Mouse (Mus musculus): ENCODE measurements at regions not wholly inside any gene's neighbourhood (a gene's known extent, or its start where the extent isn't known, plus 50 kb on each side); places are given as distances from the start of the nearest gene placed in this dataset.

GRCm38 (mm10) chr6:94999002-94999401, 118.0 kb upstream of the Kbtbd8 start:
- Histone ChIP-seq H3ac (ENCODE audit: control insufficient read depth, insufficient read length, low read depth) (no peak overlapping the region), H3K79me3 (ENCODE audit: low read depth) (no peaks in the 10 kb centered on the region), H3K27me3 (ENCODE audit: control insufficient read depth, insufficient read depth, insufficient read length) (no peaks in the 10 kb centered on the region), H3K4me3 (ENCODE audit: insufficient read depth, poor library complexity, severe bottlenecking) (no peak overlapping the region), H3K79me2 (ENCODE audit: control insufficient read depth, insufficient read depth) (no peaks in the 10 kb centered on the region), H3K36me3 (ENCODE audit: control insufficient read depth, insufficient read depth) (no peaks in the 10 kb centered on the region)
- no peak for TF ChIP-seq MYOG (IDR thresholded peaks at IDR 0.05; ENCODE audit: control insufficient read depth, extremely low read depth, insufficient read length)
- peak; percentile 5 for TF ChIP-seq USF1 (IDR thresholded peaks at IDR 0.05; ENCODE audit: low read depth)
- no peak for TF ChIP-seq MAX (IDR thresholded peaks at IDR 0.05)

GRCm38 (mm10) chr6:94998371-94998770, 118.7 kb upstream of the Kbtbd8 start:
- no peaks in the 10 kb centered on the region for H3K79me2 ChIP-seq (ENCODE audit: control insufficient read depth, insufficient read depth)
- H3ac ChIP-seq (ENCODE audit: control insufficient read depth, insufficient read length, low read depth), result no peak overlapping the region
- no peak for TF ChIP-seq FOSL1 (IDR thresholded peaks at IDR 0.05; ENCODE audit: insufficient read depth, low read length, poor library complexity, severe bottlenecking)
- TF ChIP-seq CEBPB (IDR thresholded peaks at IDR 0.05; ENCODE audit: low read depth), result no peak
- no peak for TF ChIP-seq MAX (IDR thresholded peaks at IDR 0.05)
- no peak for TF ChIP-seq USF1 (IDR thresholded peaks at IDR 0.05; ENCODE audit: low read depth)
- TF ChIP-seq MYOG (IDR thresholded peaks at IDR 0.05; ENCODE audit: control insufficient read depth, extremely low read depth, insufficient read length), result no peak
- TF ChIP-seq MYOD1 (IDR thresholded peaks at IDR 0.05; ENCODE audit: control insufficient read depth, insufficient read length, low read depth), result no peak
- no peak for TF ChIP-seq CTCF (IDR thresholded peaks at IDR 0.05; ENCODE audit: control insufficient read depth, insufficient read depth, insufficient read length)
- no peaks in the 10 kb centered on the region for H3K27me3 ChIP-seq (ENCODE audit: control insufficient read depth, insufficient read depth, insufficient read length)
- H3K4me3 ChIP-seq (ENCODE audit: insufficient read depth, poor library complexity, severe bottlenecking), result no peak overlapping the region
- H3K36me3 ChIP-seq (ENCODE audit: control insufficient read depth, insufficient read depth), result no peaks in the 10 kb centered on the region
- no peaks in the 10 kb centered on the region for H3K79me3 ChIP-seq (ENCODE audit: low read depth)

DNA sequence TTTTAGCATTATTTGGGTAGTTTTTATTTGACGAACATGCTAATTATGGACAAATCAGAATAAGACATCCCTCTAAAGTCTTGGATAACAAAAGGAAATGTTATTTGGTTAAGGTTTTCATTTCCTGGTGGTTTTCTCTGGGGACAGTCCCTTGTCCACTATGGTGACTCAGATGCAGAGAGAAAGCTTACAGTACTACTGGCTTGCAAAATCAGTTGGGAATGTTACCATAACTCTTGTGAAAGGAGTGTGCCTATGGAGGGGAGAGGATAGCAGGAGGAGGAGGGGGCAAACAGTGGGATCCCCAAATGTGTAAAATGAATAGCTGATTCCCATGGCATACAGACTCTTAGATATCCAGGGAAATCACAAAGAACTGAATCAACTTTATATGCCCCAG, 122.7 kb upstream of the Kbtbd8 start:
- no peaks in the 10 kb centered on the region for H3K79me2 ChIP-seq (ENCODE audit: control insufficient read depth, insufficient read depth)
- TF ChIP-seq CTCF (IDR thresholded peaks at IDR 0.05; ENCODE audit: control insufficient read depth, insufficient read depth, insufficient read length) (no peak), MYOD1 (IDR thresholded peaks at IDR 0.05; ENCODE audit: control insufficient read depth, insufficient read length, low read depth) (no peak), MAX (IDR thresholded peaks at IDR 0.05) (no peak)
- H3K4me3 ChIP-seq (ENCODE audit: insufficient read depth, poor library complexity, severe bottlenecking), result no peak overlapping the region
- H3K27me3 ChIP-seq (ENCODE audit: control insufficient read depth, insufficient read depth, insufficient read length), result no peaks in the 10 kb centered on the region
- H3ac ChIP-seq (ENCODE audit: control insufficient read depth, insufficient read length, low read depth), result no peak overlapping the region
- H3K36me3 ChIP-seq (ENCODE audit: control insufficient read depth, insufficient read depth), result no peaks in the 10 kb centered on the region
- H3K79me3 ChIP-seq (ENCODE audit: low read depth), result no peaks in the 10 kb centered on the region

DNA sequence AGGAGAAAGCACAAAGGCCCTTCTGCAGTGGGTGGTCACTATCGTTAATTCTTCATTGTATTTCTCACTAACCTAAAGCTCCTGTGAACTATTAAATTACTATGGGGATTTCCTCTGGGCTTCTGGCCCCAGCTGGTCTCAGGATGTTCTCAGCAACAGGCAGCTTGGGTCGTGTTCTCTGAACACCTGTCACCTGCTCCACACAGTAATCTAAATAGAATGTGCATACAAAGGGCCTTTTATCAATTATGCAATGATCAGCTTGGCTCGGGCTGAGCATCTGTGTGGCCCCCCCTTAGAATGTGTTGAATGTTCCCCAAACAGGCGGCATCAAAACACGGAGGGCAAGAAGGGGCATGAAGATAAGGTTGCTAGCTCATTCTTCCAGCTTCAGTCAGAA, 129.6 kb upstream of the Kbtbd8 start:
- Histone ChIP-seq H3K79me3 (ENCODE audit: low read depth) (no peaks in the 10 kb centered on the region), H3K79me2 (ENCODE audit: control insufficient read depth, insufficient read depth) (no peaks in the 10 kb centered on the region), H3K4me3 (ENCODE audit: insufficient read depth, poor library complexity, severe bottlenecking) (no peak overlapping the region), H3K36me3 (ENCODE audit: control insufficient read depth, insufficient read depth) (no peaks in the 10 kb centered on the region), H3K27me3 (ENCODE audit: control insufficient read depth, insufficient read depth, insufficient read length) (peaks cover 4% of the 10 kb centered on the region), H3ac (ENCODE audit: control insufficient read depth, insufficient read length, low read depth) (no peak overlapping the region)
- TF ChIP-seq USF1 (IDR thresholded peaks at IDR 0.05; ENCODE audit: low read depth) (no peak), CTCF (IDR thresholded peaks at IDR 0.05; ENCODE audit: control insufficient read depth, insufficient read depth, insufficient read length) (no peak), FOSL1 (IDR thresholded peaks at IDR 0.05; ENCODE audit: insufficient read depth, low read length, poor library complexity, severe bottlenecking) (no peak), MAX (IDR thresholded peaks at IDR 0.05) (no peak), CEBPB (IDR thresholded peaks at IDR 0.05; ENCODE audit: low read depth) (no peak), MYOG (IDR thresholded peaks at IDR 0.05; ENCODE audit: control insufficient read depth, extremely low read depth, insufficient read length) (no peak), MYOD1 (IDR thresholded peaks at IDR 0.05; ENCODE audit: control insufficient read depth, insufficient read length, low read depth) (no peak)

DNA sequence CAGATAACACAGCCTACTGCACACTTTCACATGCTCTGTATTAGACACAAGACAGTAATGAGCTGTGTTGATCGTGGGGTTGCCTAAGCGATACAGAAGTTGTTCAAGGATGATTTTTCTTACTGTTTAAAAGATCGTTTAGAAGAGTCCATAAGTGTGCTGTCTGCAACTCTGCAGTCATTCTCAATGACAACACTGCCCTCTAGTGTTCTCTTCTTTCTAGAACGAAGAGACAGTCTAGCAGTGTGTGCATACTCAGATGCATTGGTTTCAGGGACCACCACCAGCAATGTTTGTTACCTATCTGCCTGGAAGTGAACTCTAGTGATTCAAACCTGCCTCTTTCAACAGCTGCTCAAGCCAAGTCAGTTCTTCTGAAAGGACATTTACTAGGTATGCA, 130.7 kb upstream of the Kbtbd8 start:
- no peaks in the 10 kb centered on the region for H3K36me3 ChIP-seq (ENCODE audit: control insufficient read depth, insufficient read depth)
- no peak overlapping the region for H3ac ChIP-seq (ENCODE audit: control insufficient read depth, insufficient read length, low read depth)
- H3K79me2 ChIP-seq (ENCODE audit: control insufficient read depth, insufficient read depth), result no peaks in the 10 kb centered on the region
- TF ChIP-seq MAX (IDR thresholded peaks at IDR 0.05) (no peak), CTCF (IDR thresholded peaks at IDR 0.05; ENCODE audit: control insufficient read depth, insufficient read depth, insufficient read length) (no peak), MYOG (IDR thresholded peaks at IDR 0.05; ENCODE audit: control insufficient read depth, extremely low read depth, insufficient read length) (no peak), MYOD1 (IDR thresholded peaks at IDR 0.05; ENCODE audit: control insufficient read depth, insufficient read length, low read depth) (no peak), FOSL1 (IDR thresholded peaks at IDR 0.05; ENCODE audit: insufficient read depth, low read length, poor library complexity, severe bottlenecking) (no peak), USF1 (IDR thresholded peaks at IDR 0.05; ENCODE audit: low read depth) (no peak), CEBPB (IDR thresholded peaks at IDR 0.05; ENCODE audit: low read depth) (no peak)
- no peak overlapping the region for H3K4me3 ChIP-seq (ENCODE audit: insufficient read depth, poor library complexity, severe bottlenecking)
- no peaks in the 10 kb centered on the region for H3K79me3 ChIP-seq (ENCODE audit: low read depth)
- peaks cover 4% of the 10 kb centered on the region for H3K27me3 ChIP-seq (ENCODE audit: control insufficient read depth, insufficient read depth, insufficient read length)

DNA sequence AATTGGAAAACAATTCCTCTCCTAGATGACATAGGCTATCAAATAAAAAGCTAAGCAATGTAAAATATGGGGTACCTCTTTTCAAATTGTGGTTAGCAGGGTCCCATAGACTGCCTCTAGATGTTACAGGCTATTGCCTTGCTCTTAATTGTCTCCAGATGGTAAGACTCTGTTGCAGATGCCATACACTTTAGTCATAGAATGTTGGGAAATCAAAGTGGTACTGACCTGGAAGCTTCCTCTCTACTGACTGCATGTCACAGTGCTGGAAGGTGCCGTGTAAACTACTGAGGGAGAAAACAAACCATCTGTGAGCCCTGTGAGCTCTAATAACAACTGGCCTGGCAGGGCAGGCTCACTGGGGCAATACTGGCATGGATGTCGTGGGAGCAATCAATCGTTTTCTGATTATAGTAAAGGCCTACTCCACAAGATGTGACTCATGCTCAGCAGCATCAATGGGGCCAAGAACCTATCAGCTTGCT, 132.6 kb upstream of the Kbtbd8 start:
- H3K4me3 ChIP-seq (ENCODE audit: insufficient read depth, poor library complexity, severe bottlenecking), result no peak overlapping the region
- H3K36me3 ChIP-seq (ENCODE audit: control insufficient read depth, insufficient read depth), result no peaks in the 10 kb centered on the region
- no peak overlapping the region for H3ac ChIP-seq (ENCODE audit: control insufficient read depth, insufficient read length, low read depth)
- no peaks in the 10 kb centered on the region for H3K79me2 ChIP-seq (ENCODE audit: control insufficient read depth, insufficient read depth)
- peaks cover 4% of the 10 kb centered on the region for H3K27me3 ChIP-seq (ENCODE audit: control insufficient read depth, insufficient read depth, insufficient read length)
- TF ChIP-seq USF1 (IDR thresholded peaks at IDR 0.05; ENCODE audit: low read depth) (no peak), CEBPB (IDR thresholded peaks at IDR 0.05; ENCODE audit: low read depth) (peak; percentile 74)
- no peaks in the 10 kb centered on the region for H3K79me3 ChIP-seq (ENCODE audit: low read depth)
